Mouse (Mus musculus) hindbrain, embryonic 11.5 days (tissue): ENCODE results near the gene Pdcd4. TPM values are rescaled to one million over a fixed set of nuclear protein-coding genes. Genes with fewer than 3 reads are reported as not detected.
A peak's percentile ranks its signal among the peaks of the same experiment; 100 is the strongest.

Experiments
- ATAC-seq: fragments of 200-750 bp; cut with Nextera tagmentation; 2 replicates; pipeline ENCODE4 v1.8.0; 2017; ENCODE audit warnings: mild to moderate bottlenecking, moderate TSS enrichment, moderate library complexity; ENCODE audit not compliant: low FRiP score
- DNase-seq: peaks from one replicate; pipeline ENCODE4 v3.0.0-alpha.2; 2015; ENCODE audit warnings: low spot score
- H3K27ac ChIP-seq: fragments of 300-500 bp; sonication (generic); 2 replicates; pipeline ENCODE4 v1.5.1; 2014; ENCODE audit warnings: mild to moderate bottlenecking, low read depth, low read length
- H3K27me3 ChIP-seq: fragments of 300-500 bp; sonication (generic); 2 replicates; pipeline ENCODE4 v1.6.1; 2014; ENCODE audit warnings: mild to moderate bottlenecking, low read length, moderate library complexity, mixed read lengths; ENCODE audit not compliant: control insufficient read depth, insufficient read depth
- H3K36me3 ChIP-seq: fragments of 300-500 bp; sonication (generic); 2 replicates; pipeline ENCODE4 v1.6.1; 2014; ENCODE audit warnings: mild to moderate bottlenecking, low read length, moderate library complexity, mixed read lengths; ENCODE audit not compliant: control insufficient read depth, insufficient read depth
- H3K4me1 ChIP-seq: fragments of 300-500 bp; sonication (generic); replicated peaks from 2 replicates; pipeline ENCODE4 v1.6.1; 2014; ENCODE audit warnings: low read length, mixed read lengths; ENCODE audit not compliant: control insufficient read depth, insufficient read depth
- H3K4me2 ChIP-seq: fragments of 300-500 bp; sonication (generic); replicated peaks from 2 replicates; pipeline ENCODE4 v1.6.1; 2014; ENCODE audit warnings: mild to moderate bottlenecking, low read depth, low read length
- H3K4me3 ChIP-seq: fragments of 300-500 bp; sonication (generic); 2 replicates; pipeline ENCODE4 v1.5.1; 2014; ENCODE audit warnings: low read depth, low read length
- H3K9ac ChIP-seq: fragments of 300-500 bp; sonication (generic); 2 replicates; pipeline ENCODE4 v1.6.1; 2014; ENCODE audit warnings: low read depth, low read length
- H3K9me3 ChIP-seq: fragments of 300-500 bp; sonication (generic); 2 replicates; pipeline ENCODE4 v1.6.1; 2016; ENCODE audit warnings: low read length; ENCODE audit not compliant: control insufficient read depth
- WGBS: fragments of 180-500 bp; shearing (Covaris S2); extraction: QIAGEN DNeasy Blood & Tissue Kit; methylation state at CpG from one replicate; pipeline ENCODE4 v1.1.7; 2014; 5-methylcytosine and 5-hydroxymethylcytosine counted together
- polyA plus RNA-seq: library from polyadenylated mRNA; unstranded; fragments of >200 nt; fragmentation: Nextera tagmentation; extraction: Ambion mirVana; gene quantifications from 2 replicates; pipeline ENCODE4 v1.2.1, GENCODE M21; 2014

The Pdcd4 gene
- polyA plus RNA-seq, 1 experiment from 2014 or later: 82.4 TPM

GRCm38 (mm10) chr19:53925338-53925751 lies 33.3 kb downstream of the Pdcd4 start:
- 85% methylated on average over 2 of the region's 2 CpGs for WGBS
- Histone ChIP-seq H3K27me3 (no peaks in the 10 kb centered on the region), H3K4me3 (no peak overlapping the region), H3K27ac (no peak overlapping the region), H3K36me3 (0 out of 2 replicates have a peak, but pooled peaks cover 3% of the 10 kb centered on the region), H3K4me2 (no peak overlapping the region), H3K9me3 (no peaks in the 10 kb centered on the region), H3K4me1 (no peaks in the 10 kb centered on the region), H3K9ac (no peak overlapping the region)
- ATAC-seq (no peak), DNase-seq (peak; percentile 50)

GRCm38 (mm10) chr19:53926705-53927104 lies 34.7 kb downstream of the Pdcd4 start:
- H3K27ac ChIP-seq: no peak overlapping the region
- H3K36me3 ChIP-seq: 0 out of 2 replicates have a peak, but pooled peaks cover 3% of the 10 kb centered on the region
- H3K9me3 ChIP-seq: no peaks in the 10 kb centered on the region
- DNase-seq (no peak), ATAC-seq (no peak)
- no peaks in the 10 kb centered on the region for H3K27me3 ChIP-seq
- 84% methylated on average over 1 of the region's 1 CpGs for WGBS
- no peak overlapping the region for H3K4me3 ChIP-seq
- H3K4me1 ChIP-seq: no peaks in the 10 kb centered on the region
- H3K9ac ChIP-seq: no peak overlapping the region
- H3K4me2 ChIP-seq: no peak overlapping the region

- DNase-seq (no peak), ATAC-seq (no peak)
- 87% methylated on average over 3 of the region's 3 CpGs for WGBS
- no peak overlapping the region for H3K9ac ChIP-seq
- no peak overlapping the region for H3K27ac ChIP-seq
- 0 out of 2 replicates have a peak, but pooled peaks cover 2% of the 10 kb centered on the region for H3K36me3 ChIP-seq
- H3K4me1 ChIP-seq: no peaks in the 10 kb centered on the region
- H3K4me2 ChIP-seq: no peak overlapping the region
- no peaks in the 10 kb centered on the region for H3K27me3 ChIP-seq
- no peak overlapping the region for H3K4me3 ChIP-seq
- H3K9me3 ChIP-seq: no peaks in the 10 kb centered on the region
Measured at GRCm38 (mm10) chr19:53929218-53929617, 37.2 kb downstream of the Pdcd4 start.

- Histone ChIP-seq H3K27me3 (no peaks in the 10 kb centered on the region), H3K4me3 (no peak overlapping the region), H3K4me2 (no peak overlapping the region), H3K9ac (no peak overlapping the region), H3K9me3 (no peaks in the 10 kb centered on the region), H3K27ac (no peak overlapping the region), H3K36me3 (no peaks in the 10 kb centered on the region), H3K4me1 (no peaks in the 10 kb centered on the region)
- no peak for DNase-seq
- ATAC-seq: no peak
Measured at GRCm38 (mm10) chr19:53933050-53933449, 41.0 kb downstream of the Pdcd4 start.

GRCm38 (mm10) chr19:53934046-53934445 lies 42.0 kb downstream of the Pdcd4 start:
- ATAC-seq (no peak), DNase-seq (no peak)
- Histone ChIP-seq H3K4me3 (no peak overlapping the region), H3K27me3 (no peaks in the 10 kb centered on the region), H3K9ac (no peak overlapping the region), H3K27ac (no peak overlapping the region), H3K36me3 (no peaks in the 10 kb centered on the region), H3K9me3 (no peaks in the 10 kb centered on the region), H3K4me2 (no peak overlapping the region), H3K4me1 (no peaks in the 10 kb centered on the region)

GRCm38 (mm10) chr19:53939467-53939866 lies 47.4 kb downstream of the Pdcd4 start:
- Histone ChIP-seq H3K9ac (no peak overlapping the region), H3K9me3 (no peaks in the 10 kb centered on the region), H3K36me3 (no peaks in the 10 kb centered on the region), H3K4me3 (no peak overlapping the region), H3K4me1 (no peaks in the 10 kb centered on the region), H3K4me2 (no peak overlapping the region), H3K27ac (no peak overlapping the region), H3K27me3 (no peaks in the 10 kb centered on the region)
- 85% methylated on average over 4 of the region's 4 CpGs for WGBS
- ATAC-seq: no peak
- DNase-seq: no peak

GRCm38 (mm10) chr19:53941139-53941538 lies 49.1 kb downstream of the Pdcd4 start:
- no peak overlapping the region for H3K4me2 ChIP-seq
- 87% methylated on average over 4 of the region's 4 CpGs for WGBS
- H3K9ac ChIP-seq: no peak overlapping the region
- H3K36me3 ChIP-seq: no peaks in the 10 kb centered on the region
- H3K4me3 ChIP-seq: no peak overlapping the region
- H3K27ac ChIP-seq: no peak overlapping the region
- H3K27me3 ChIP-seq: no peaks in the 10 kb centered on the region
- DNase-seq (no peak), ATAC-seq (no peak)
- no peaks in the 10 kb centered on the region for H3K4me1 ChIP-seq
- H3K9me3 ChIP-seq: no peaks in the 10 kb centered on the region

GRCm38 (mm10) chr19:53942342-53942741 lies 50.3 kb downstream of the Pdcd4 start:
- Histone ChIP-seq H3K27ac (no peak overlapping the region), H3K9me3 (no peaks in the 10 kb centered on the region), H3K9ac (no peak overlapping the region), H3K4me2 (no peak overlapping the region), H3K4me3 (no peak overlapping the region), H3K27me3 (no peaks in the 10 kb centered on the region), H3K36me3 (no peaks in the 10 kb centered on the region), H3K4me1 (no peaks in the 10 kb centered on the region; the same call in 1 of the 2 replicates)
- ATAC-seq (no peak), DNase-seq (no peak)
- 93% methylated on average over 2 of the region's 2 CpGs for WGBS

- WGBS: 0% methylated on average over 54 of the region's 62 CpGs
- peak; percentile 96 for ATAC-seq
- Histone ChIP-seq H3K9ac (peak within 1 kb of the TSS; percentile 93), H3K9me3 (no peaks in the 10 kb centered on the region), H3K4me1 (no peaks in the 10 kb centered on the region; the same call in 1 of the 2 replicates), H3K27ac (peak within 1 kb of the TSS; percentile 97), H3K4me2 (peak within 1 kb of the TSS; percentile 59), H3K27me3 (no peaks in the 10 kb centered on the region), H3K36me3 (no peaks in the 10 kb centered on the region), H3K4me3 (peak within 1 kb of the TSS; percentile 87)
- DNase-seq: peak; percentile 97
Measured at GRCm38 (mm10) chr19:53943802-53944785, 52.1 kb downstream of the Pdcd4 start, which contains the start of the genes Shoc2 and Bbip1. TSS of gene Shoc2 (plus strand) at chr19:53944306. TSS of gene Bbip1 (minus strand) at chr19:53944627.
